Mouse (Mus musculus): ENCODE results near the gene Ift57. TPM values are rescaled to one million over a fixed set of nuclear protein-coding genes. Genes with fewer than 3 reads are reported as not detected.

Ift57 gene
- polyA plus RNA-seq, 1 experiment from 2014 or later, result 23.9 TPM

DNA sequence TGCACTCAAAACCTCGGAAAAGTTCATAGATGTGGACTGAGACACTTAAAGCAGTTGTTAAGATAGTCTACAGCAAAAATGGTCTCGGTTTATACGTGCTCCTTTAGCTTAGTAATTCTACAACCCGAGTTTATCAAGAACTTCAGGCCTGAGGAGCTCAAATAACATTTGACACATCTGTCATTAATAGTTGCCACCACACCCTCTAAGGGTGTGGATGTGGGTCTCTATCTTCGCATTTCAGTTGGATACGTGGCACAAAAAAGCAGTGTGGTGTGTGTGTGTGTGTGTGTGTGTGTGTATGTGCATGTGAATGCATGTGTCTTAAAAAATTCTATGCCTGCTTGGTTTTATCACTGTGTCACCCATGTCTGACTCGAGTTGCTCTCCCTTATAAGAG is 77.9 kb downstream of the Ift57 start:
- H3K4me1 ChIP-seq (ENCODE audit: control insufficient read depth in 2 of 2, insufficient read depth in 2 of 2, low read length in 2 of 2), result no peaks in the 10 kb centered on the region
- H3K4me3 ChIP-seq (ENCODE audit: control insufficient read depth in 1 of 2, insufficient read depth in 1 of 2, low read depth in 1 of 2, low read length in 2 of 2), result no peak overlapping the region
- H3K9ac ChIP-seq (ENCODE audit: low read length), result no peak overlapping the region
- no peaks in the 10 kb centered on the region for H3K27me3 ChIP-seq (ENCODE audit: control insufficient read depth, insufficient read depth, low read length)
- no peak overlapping the region for H3K4me2 ChIP-seq (ENCODE audit: low read length)
- no peaks in the 10 kb centered on the region for H3K36me3 ChIP-seq (ENCODE audit: control insufficient read depth, insufficient read depth, low read length)
- WGBS, result 75% methylated on average over 7 of the region's 7 CpGs
- ATAC-seq (ENCODE audit: insufficient number of reproducible peaks, insufficient read depth, low FRiP score, low read depth), result no peak
- H3K27ac ChIP-seq (replicated peaks in 1 of 2; ENCODE audit: control insufficient read depth in 1 of 2, insufficient read depth in 1 of 2, low read depth in 2 of 2, low read length in 2 of 2), result no peak overlapping the region
- H3K9me3 ChIP-seq (ENCODE audit: control insufficient read depth, low read length), result no peaks in the 10 kb centered on the region

DNA sequence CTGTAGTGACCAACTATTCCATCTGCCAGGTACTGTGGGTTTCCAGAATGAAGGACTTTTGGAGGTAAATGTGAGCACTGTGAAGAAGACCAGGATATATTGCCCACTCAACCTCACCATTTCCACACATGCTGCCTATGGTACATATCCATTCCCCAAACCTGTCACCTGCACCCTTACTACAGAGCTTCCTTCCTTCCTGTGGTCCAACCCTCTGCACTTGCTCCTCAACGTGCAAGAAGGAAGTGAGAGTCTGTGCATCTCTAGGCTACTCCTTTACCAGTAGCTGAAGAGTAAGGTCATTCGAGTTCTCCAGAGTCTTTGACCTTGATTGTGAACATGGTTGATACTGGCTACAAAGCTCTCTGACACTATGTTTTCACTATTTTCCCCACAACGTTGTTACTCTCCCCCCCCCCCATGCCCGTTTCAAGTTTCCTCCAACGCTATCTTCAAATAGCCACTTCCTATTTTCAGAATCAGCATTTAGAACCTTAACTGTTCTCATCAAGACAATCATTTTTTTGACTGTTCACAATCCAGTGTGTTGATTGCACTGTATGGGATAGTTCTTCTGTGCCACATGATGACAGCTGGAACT is 82.6 kb downstream of the Ift57 start:
- Histone ChIP-seq H3K36me3 (ENCODE audit: control insufficient read depth, insufficient read depth, low read length) (no peaks in the 10 kb centered on the region), H3K4me2 (ENCODE audit: low read length) (no peak overlapping the region), H3K27me3 (ENCODE audit: control insufficient read depth, insufficient read depth, low read length) (no peaks in the 10 kb centered on the region), H3K4me1 (ENCODE audit: control insufficient read depth in 2 of 2, insufficient read depth in 2 of 2, low read length in 2 of 2) (no peaks in the 10 kb centered on the region), H3K4me3 (ENCODE audit: control insufficient read depth in 1 of 2, insufficient read depth in 1 of 2, low read depth in 1 of 2, low read length in 2 of 2) (no peak overlapping the region), H3K9ac (ENCODE audit: low read length) (no peak overlapping the region), H3K9me3 (ENCODE audit: control insufficient read depth, low read length) (no peaks in the 10 kb centered on the region), H3K27ac (replicated peaks in 1 of 2; ENCODE audit: control insufficient read depth in 1 of 2, insufficient read depth in 1 of 2, low read depth in 2 of 2, low read length in 2 of 2) (no peak overlapping the region)
- ATAC-seq (ENCODE audit: insufficient number of reproducible peaks, insufficient read depth, low FRiP score, low read depth), result no peak
- 71% methylated on average over 5 of the region's 5 CpGs for whole genome bisulfite sequencing

DNA sequence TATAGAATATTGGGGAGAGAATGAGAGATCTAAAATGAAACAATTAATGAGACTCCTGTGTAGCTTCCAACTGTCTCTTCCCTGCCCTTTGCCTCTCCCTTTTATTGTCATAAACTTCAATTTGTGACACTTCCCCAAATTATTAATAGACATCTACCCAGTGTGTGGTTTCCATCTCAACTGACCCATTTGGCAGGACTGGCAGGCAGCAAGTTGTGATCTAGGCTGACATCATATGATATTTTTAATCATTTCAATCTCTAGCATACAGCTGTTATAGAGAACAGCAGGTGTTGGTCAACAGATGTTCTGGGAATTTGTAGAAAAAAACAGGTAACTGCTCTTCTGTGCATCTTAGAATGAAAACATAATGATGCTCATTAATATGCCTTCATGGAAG is 84.3 kb downstream of the Ift57 start:
- Histone ChIP-seq H3K4me2 (ENCODE audit: low read length) (no peak overlapping the region), H3K9ac (ENCODE audit: low read length) (no peak overlapping the region), H3K4me3 (ENCODE audit: control insufficient read depth in 1 of 2, insufficient read depth in 1 of 2, low read depth in 1 of 2, low read length in 2 of 2) (no peak overlapping the region), H3K36me3 (ENCODE audit: control insufficient read depth, insufficient read depth, low read length) (no peaks in the 10 kb centered on the region), H3K27me3 (ENCODE audit: control insufficient read depth, insufficient read depth, low read length) (no peaks in the 10 kb centered on the region), H3K9me3 (ENCODE audit: control insufficient read depth, low read length) (no peaks in the 10 kb centered on the region), H3K4me1 (ENCODE audit: control insufficient read depth in 2 of 2, insufficient read depth in 2 of 2, low read length in 2 of 2) (no peaks in the 10 kb centered on the region), H3K27ac (replicated peaks in 1 of 2; ENCODE audit: control insufficient read depth in 1 of 2, insufficient read depth in 1 of 2, low read depth in 2 of 2, low read length in 2 of 2) (no peak overlapping the region)
- no peak for ATAC-seq (ENCODE audit: insufficient number of reproducible peaks, insufficient read depth, low FRiP score, low read depth)

DNA sequence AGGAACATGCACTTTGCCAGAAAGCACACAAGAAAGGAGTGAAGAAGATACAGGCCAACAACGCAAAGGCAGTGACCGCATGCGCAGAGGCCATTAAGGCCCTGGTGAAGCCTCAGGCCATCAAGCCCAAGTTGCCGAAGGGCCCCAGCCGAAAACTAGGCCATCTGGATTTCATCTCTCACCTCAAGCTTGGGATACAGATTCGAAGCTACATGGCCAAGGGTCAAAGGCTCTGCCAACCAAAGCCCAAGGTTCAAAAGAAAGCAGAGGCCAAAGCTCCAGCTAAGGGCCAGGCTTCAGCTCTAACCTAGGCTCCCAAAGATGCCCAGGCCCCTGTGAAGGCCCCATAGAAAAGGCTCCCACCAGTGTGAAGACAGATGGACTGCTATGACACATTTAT is 87.1 kb downstream of the Ift57 start:
- Histone ChIP-seq H3K4me3 (ENCODE audit: control insufficient read depth in 1 of 2, insufficient read depth in 1 of 2, low read depth in 1 of 2, low read length in 2 of 2) (no peak overlapping the region), H3K27me3 (ENCODE audit: control insufficient read depth, insufficient read depth, low read length) (no peaks in the 10 kb centered on the region), H3K27ac (replicated peaks in 1 of 2; ENCODE audit: control insufficient read depth in 1 of 2, insufficient read depth in 1 of 2, low read depth in 2 of 2, low read length in 2 of 2) (no peak overlapping the region), H3K4me2 (ENCODE audit: low read length) (no peak overlapping the region), H3K4me1 (ENCODE audit: control insufficient read depth in 2 of 2, insufficient read depth in 2 of 2, low read length in 2 of 2) (no peaks in the 10 kb centered on the region), H3K9ac (ENCODE audit: low read length) (no peak overlapping the region), H3K9me3 (ENCODE audit: control insufficient read depth, low read length) (no peaks in the 10 kb centered on the region), H3K36me3 (ENCODE audit: control insufficient read depth, insufficient read depth, low read length) (no peaks in the 10 kb centered on the region)
- 81% methylated on average over 6 of the region's 6 CpGs for WGBS
- ATAC-seq (ENCODE audit: insufficient number of reproducible peaks, insufficient read depth, low FRiP score, low read depth), result no peak

DNA sequence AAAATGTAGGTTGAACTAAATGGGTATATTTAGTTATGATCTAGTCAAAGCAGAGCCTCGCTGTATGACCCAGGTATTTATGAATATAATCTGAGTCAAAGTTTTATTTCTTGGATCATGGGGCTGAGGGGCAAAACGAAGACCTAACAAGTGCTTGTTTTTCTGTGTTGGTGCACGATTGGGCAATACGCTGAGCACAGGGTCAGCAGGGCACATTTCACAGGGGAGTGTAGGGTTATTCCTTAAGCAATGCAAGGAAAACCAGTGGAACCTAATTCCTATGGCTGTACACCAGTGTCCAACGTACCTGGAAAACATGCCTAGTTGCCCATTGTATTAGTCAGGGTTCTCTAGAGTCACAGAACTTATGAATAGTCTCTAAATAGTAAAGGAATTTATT is 88.7 kb downstream of the Ift57 start:
- no peak for ATAC-seq (ENCODE audit: insufficient number of reproducible peaks, insufficient read depth, low FRiP score, low read depth)
- WGBS, result 87% methylated on average over 5 of the region's 5 CpGs
- Histone ChIP-seq H3K9ac (ENCODE audit: low read length) (no peak overlapping the region), H3K27ac (replicated peaks in 1 of 2; ENCODE audit: control insufficient read depth in 1 of 2, insufficient read depth in 1 of 2, low read depth in 2 of 2, low read length in 2 of 2) (no peak overlapping the region), H3K4me2 (ENCODE audit: low read length) (no peak overlapping the region), H3K27me3 (ENCODE audit: control insufficient read depth, insufficient read depth, low read length) (no peaks in the 10 kb centered on the region), H3K4me1 (ENCODE audit: control insufficient read depth in 2 of 2, insufficient read depth in 2 of 2, low read length in 2 of 2) (peaks cover 4 to 10% of the 10 kb centered on the region in 2 experiments), H3K36me3 (ENCODE audit: control insufficient read depth, insufficient read depth, low read length) (no peaks in the 10 kb centered on the region), H3K9me3 (ENCODE audit: control insufficient read depth, low read length) (no peaks in the 10 kb centered on the region), H3K4me3 (ENCODE audit: control insufficient read depth in 1 of 2, insufficient read depth in 1 of 2, low read depth in 1 of 2, low read length in 2 of 2) (no peak overlapping the region)

DNA sequence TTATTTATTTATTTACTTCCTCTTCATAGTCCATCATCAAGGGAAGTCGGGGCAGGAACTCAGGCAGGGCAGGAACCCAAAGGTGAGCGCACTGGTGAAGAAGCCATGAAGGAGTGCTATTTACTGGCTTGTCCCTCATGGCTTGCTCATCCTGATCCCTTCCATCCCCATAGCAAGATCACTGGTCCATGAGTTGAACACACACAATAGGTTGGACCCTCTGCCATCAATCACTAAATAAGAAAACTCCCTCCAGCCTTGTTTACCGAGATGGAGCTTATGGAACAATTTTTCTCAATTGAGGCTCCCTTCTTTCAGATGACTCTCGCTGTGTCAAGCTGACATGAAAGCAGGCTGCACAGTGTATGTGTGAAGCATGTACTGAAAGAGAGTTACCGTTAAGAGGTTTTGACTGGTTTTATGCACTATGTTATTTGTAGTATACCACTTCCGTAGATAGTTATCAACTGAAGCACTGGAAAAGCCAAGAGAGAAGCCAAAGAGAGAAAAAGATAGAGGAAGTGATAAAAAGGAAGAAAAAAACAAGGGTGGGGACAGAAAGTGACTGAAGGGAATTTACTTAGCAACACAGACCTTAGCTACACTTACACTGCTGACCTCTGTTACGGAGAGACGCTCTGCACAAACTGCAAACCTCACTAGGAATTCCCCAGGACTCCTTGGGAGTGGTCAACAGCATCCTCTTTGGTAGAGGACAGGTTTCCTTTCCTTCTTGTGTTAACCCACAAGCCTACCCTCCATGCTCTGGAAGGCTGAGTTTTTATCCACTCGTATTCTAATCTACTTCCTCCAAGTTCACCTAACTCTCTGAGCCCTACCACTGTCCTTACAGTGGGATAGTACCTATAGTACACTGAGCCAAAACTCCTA is 91.8 kb downstream of the Ift57 start:
- no peak overlapping the region for H3K27ac ChIP-seq (replicated peaks in 1 of 2; ENCODE audit: control insufficient read depth in 1 of 2, insufficient read depth in 1 of 2, low read depth in 2 of 2, low read length in 2 of 2)
- no peaks in the 10 kb centered on the region for H3K36me3 ChIP-seq (ENCODE audit: control insufficient read depth, insufficient read depth, low read length)
- H3K27me3 ChIP-seq (ENCODE audit: control insufficient read depth, insufficient read depth, low read length), result no peaks in the 10 kb centered on the region
- no peak for ATAC-seq (ENCODE audit: insufficient number of reproducible peaks, insufficient read depth, low FRiP score, low read depth)
- H3K9me3 ChIP-seq (ENCODE audit: control insufficient read depth, low read length), result no peaks in the 10 kb centered on the region
- no peak overlapping the region for H3K4me3 ChIP-seq (ENCODE audit: control insufficient read depth in 1 of 2, insufficient read depth in 1 of 2, low read depth in 1 of 2, low read length in 2 of 2)
- no peak overlapping the region for H3K4me2 ChIP-seq (ENCODE audit: low read length)
- 86% methylated on average over 9 of the region's 9 CpGs for WGBS
- H3K9ac ChIP-seq (ENCODE audit: low read length), result no peak overlapping the region
- H3K4me1 ChIP-seq (ENCODE audit: control insufficient read depth in 2 of 2, insufficient read depth in 2 of 2, low read length in 2 of 2), result peaks cover 4 to 15% of the 10 kb centered on the region in 2 experiments

DNA sequence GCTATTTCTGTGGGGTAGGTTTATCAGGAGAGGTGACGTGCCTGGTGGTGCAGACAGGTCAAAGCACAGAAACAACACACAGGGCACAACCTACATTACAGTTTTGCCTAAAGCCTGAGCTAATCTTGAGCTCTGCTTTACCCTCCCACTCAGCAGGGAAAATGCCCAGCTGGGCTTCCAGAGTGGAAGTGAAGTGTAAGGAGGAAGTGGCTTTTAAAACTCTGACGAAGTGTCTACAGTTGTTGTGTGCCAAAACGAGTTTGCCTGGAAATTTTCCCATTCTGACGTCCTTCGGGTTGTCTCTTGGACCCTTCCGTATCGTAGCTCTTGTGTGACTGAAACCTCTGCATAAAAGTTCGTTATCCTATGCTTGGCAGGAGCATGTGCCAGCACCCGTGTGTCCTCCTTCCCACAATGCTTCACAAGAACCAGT is 93.4 kb downstream of the Ift57 start:
- H3K4me3 ChIP-seq (ENCODE audit: control insufficient read depth in 1 of 2, insufficient read depth in 1 of 2, low read depth in 1 of 2, low read length in 2 of 2), result peak overlapping the region; percentile 12 to 16; a peak in 3 of 4 replicates
- H3K36me3 ChIP-seq (ENCODE audit: control insufficient read depth, insufficient read depth, low read length), result no peaks in the 10 kb centered on the region
- H3K27ac ChIP-seq (replicated peaks in 1 of 2; ENCODE audit: control insufficient read depth in 1 of 2, insufficient read depth in 1 of 2, low read depth in 2 of 2, low read length in 2 of 2), result peak overlapping the region; percentile 77 to 80
- WGBS, result 11% methylated on average over 9 of the region's 9 CpGs
- peak overlapping the region; percentile 9; the same call in 1 of the 2 replicates for H3K9ac ChIP-seq (ENCODE audit: low read length)
- H3K27me3 ChIP-seq (ENCODE audit: control insufficient read depth, insufficient read depth, low read length), result no peaks in the 10 kb centered on the region
- H3K4me1 ChIP-seq (ENCODE audit: control insufficient read depth in 2 of 2, insufficient read depth in 2 of 2, low read length in 2 of 2), result peaks cover 4 to 15% of the 10 kb centered on the region in 2 experiments
- no peaks in the 10 kb centered on the region for H3K9me3 ChIP-seq (ENCODE audit: control insufficient read depth, low read length)
- ATAC-seq (ENCODE audit: insufficient number of reproducible peaks, insufficient read depth, low FRiP score, low read depth), result peak; percentile 64; the same call in 1 of the 2 replicates
- H3K4me2 ChIP-seq (ENCODE audit: low read length), result peak overlapping the region; percentile 58

All from heart, embryonic 14.5 days (tissue).